Mouse (Mus musculus): ENCODE data around the gene Jdp2.
A peak's percentile ranks its signal among the peaks of the same experiment; 100 is the strongest.

Jdp2 gene

GRCm38 (mm10) chr12:85602153-85602552 is 3.3 kb downstream of the Jdp2 start:
- no peak for DNase-seq (ENCODE audit: low spot score)

- no peak for DNase-seq (ENCODE audit: low spot score)
Measured at GRCm38 (mm10) chr12:85602811-85603210, 4.0 kb downstream of the Jdp2 start.

- DNase-seq (ENCODE audit: low spot score): no peak
Measured at GRCm38 (mm10) chr12:85603767-85604166, 4.9 kb downstream of the Jdp2 start.

- DNase-seq (ENCODE audit: low spot score): no peak
Measured at GRCm38 (mm10) chr12:85604301-85604998, 5.6 kb downstream of the Jdp2 start.

- DNase-seq (ENCODE audit: low spot score): no peak
Measured at GRCm38 (mm10) chr12:85607519-85608449, 9.0 kb downstream of the Jdp2 start.

GRCm38 (mm10) chr12:85610167-85610566 is 11.3 kb downstream of the Jdp2 start:
- DNase-seq (ENCODE audit: low spot score): peak; percentile 62

DNA sequence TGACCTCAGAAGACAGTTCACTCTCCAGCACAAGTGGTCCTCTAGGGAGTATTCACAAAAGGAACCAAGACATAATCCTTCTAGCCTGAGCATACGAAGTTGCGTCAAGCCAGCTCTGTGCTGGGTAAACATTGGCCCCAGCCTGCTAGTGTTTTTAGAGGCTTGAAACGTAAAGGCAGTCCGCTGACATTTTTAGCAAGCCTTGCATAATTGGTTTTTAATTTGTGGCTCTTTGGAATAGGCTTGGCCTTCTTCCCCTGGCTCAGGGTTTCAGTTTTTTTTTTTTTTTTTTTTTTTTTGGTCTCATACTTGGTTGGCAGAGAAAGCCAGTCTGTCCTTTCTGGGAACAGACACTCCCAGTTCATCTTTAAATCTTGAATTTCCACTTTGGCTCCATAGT is 15.3 kb downstream of the Jdp2 start:
- DNase-seq (ENCODE audit: low spot score): no peak

GRCm38 (mm10) chr12:85615486-85615885 is 16.7 kb downstream of the Jdp2 start:
- no peak for DNase-seq (ENCODE audit: low spot score)

DNA sequence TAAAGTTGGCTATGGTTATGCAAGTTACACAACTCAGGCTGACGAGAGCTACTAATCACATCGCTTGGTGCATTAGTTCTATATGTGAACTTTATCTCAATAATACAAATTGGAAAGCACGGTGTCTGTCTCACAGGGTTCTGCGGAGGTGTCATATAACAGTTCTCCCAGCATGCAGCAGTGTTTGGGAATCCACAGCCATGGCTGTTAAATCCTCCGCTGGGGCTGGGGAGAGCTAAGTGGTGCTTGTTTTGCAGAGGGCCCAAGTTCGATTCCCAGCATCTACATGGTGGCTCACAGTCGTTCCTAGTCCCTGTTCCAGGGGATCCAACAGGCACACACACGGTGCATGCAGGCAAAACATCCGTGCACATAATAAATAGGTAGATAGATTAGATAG is 19.1 kb downstream of the Jdp2 start:
- DNase-seq (ENCODE audit: low spot score): no peak

DNA sequence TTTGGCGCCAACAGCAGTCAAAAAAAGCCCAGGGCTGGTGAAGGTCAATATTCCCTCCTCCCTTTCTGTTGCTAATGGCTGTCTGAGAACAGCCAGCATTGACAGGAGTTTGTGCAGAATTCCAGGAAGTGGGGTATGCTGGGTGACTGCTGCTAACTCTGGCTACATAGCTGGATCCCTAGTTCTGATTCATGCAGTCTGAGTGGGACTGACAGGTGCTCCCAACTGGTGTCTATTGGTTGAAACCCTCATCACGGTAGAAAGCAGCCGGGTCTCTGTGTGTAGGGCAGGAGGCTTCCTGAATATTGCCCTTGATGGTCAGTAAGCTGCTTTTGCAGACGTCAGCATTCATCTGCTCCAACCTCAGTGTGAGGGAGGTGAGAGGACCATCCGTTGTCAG is 19.6 kb downstream of the Jdp2 start:
- DNase-seq (ENCODE audit: low spot score): no peak

- DNase-seq (ENCODE audit: low spot score): no peak
Measured at GRCm38 (mm10) chr12:85619283-85619897, 20.6 kb downstream of the Jdp2 start.

DNA sequence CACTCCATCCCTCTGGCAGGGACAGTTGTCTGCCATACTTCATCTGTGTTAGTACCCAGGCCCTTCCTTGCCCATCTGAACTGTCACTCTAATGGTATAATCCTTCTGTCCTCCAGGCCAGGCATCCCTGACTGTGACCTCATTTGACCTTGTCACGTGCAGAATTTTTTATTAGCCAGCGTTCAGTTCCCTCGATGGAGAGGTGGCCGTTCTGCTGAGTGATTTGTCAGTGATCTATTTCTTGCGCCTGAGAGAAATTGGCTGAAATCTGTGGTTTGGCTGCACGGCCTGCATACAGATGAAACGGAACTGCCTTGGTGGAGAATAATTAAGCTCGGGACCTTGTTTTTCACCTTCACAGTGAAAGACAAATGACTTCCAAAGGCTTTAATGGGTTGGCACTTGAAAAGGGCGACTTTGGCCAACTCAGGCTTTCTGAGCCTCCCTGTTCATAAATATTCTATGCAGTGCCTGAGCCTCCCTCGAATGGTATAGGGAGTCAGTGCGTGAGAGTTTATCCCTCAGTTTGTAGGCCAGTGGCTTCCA is 21.1 kb downstream of the Jdp2 start:
- no peak for DNase-seq (ENCODE audit: low spot score)

GRCm38 (mm10) chr12:85621027-85621426 is 22.2 kb downstream of the Jdp2 start:
- peak; percentile 39 for DNase-seq (ENCODE audit: low spot score)

GRCm38 (mm10) chr12:85621673-85622072 is 22.8 kb downstream of the Jdp2 start:
- DNase-seq (ENCODE audit: low spot score): no peak

- no peak for DNase-seq (ENCODE audit: low spot score)
Measured at GRCm38 (mm10) chr12:85623711-85624110, 24.9 kb downstream of the Jdp2 start.

DNA sequence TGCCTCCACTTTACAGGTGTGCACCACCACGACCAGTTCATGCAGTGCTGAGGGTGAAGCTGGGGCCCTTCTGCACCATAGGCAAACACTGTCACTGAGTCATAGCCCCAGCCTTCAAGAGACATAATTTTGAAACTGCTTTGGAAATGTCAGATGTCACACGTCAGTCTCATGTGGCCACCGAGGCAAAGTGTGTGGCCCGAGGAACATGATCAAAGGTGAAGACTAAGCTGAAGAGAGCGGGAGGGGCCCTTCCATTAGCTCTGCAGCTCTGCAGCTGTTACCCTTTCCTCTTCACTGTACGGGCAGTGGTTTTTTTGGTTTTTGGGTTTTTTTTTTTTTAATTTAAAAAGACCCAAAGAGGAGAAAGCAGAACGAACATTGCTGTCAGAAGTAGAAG is 25.8 kb downstream of the Jdp2 start:
- no peak for DNase-seq (ENCODE audit: low spot score)

DNA sequence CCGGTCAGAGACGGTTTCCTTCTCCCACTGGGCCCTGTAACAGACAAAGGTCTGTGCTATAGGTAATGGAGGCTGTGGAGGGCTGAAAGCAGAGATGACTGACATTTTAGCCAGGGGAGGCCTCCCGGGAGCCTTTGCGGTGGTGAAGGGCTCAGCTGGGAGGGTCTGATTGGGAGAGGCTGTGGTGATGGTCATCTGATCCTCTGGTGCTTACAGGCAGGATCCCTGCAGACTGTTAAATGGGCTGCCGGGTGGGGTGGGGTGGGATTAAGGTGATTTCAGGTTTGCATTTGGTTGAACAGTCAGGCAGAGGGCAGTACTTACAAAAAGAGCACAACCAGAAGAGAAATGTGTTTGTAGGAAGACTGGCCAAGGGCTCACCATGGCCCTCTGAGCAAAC is 27.0 kb downstream of the Jdp2 start:
- no peak for DNase-seq (ENCODE audit: low spot score)

DNA sequence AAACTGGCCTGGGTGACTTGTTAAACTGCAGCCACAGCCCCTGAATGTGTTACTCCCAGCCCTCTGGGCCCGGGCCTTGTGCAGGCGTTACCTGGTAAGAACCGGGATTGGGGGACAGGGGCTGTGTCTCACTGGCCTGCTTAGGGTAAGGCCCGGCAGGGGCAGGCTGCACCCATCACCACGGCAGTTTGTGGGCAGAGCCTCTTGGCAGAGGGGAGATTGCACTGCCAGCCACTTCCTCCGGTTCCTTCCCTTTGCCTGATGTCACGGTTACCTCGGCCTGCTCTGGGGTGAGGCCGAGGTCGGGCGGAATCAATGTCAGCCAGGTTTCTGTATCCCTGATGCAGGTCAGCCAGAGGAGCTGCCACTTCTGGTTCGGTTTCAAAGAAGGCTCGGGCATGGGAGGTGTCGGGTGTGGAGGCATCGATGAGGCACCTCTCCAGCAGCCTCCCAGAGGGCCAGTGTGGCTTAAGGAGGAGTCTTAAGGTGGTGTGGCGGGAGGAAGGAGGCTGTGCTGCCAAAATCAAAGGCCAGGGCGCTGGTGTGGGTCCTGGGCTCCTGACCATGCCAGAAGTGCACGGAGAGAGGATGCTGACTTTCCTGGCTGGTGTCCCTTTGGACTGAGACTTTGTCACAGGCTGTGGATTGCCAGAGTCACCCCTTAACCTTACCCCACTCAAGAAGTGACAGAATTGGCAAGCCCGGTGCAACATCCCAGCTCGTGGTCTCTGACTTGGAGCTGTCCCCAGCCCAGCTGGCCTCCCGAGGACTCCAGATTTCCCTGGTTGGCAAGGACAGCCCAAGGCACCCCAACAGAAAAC is 31.0 kb downstream of the Jdp2 start:
- DNase-seq (ENCODE audit: low spot score): no peak

GRCm38 (mm10) chr12:85631196-85631595 is 32.4 kb downstream of the Jdp2 start:
- DNase-seq (ENCODE audit: low spot score): no peak

DNA sequence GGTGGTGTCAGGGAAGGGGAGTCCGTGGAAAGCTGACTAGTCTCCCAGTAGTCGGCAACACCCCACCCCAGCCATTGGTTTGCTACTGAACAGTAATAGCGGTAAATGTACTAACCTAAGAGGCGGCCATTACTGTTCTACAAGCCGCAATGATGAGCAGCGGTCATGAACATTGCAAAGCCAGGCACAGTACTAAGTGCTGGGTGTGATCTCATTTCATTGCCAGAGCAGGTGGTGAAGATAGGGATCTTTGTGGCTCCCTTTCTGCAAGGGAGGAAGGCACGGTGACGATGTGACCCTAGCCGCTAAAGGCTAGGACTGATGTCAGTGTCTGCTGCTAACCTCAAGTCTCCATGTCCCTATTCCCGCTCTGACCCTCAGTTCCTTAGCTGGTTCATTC is 33.5 kb downstream of the Jdp2 start:
- no peak for DNase-seq (ENCODE audit: low spot score)

DNA sequence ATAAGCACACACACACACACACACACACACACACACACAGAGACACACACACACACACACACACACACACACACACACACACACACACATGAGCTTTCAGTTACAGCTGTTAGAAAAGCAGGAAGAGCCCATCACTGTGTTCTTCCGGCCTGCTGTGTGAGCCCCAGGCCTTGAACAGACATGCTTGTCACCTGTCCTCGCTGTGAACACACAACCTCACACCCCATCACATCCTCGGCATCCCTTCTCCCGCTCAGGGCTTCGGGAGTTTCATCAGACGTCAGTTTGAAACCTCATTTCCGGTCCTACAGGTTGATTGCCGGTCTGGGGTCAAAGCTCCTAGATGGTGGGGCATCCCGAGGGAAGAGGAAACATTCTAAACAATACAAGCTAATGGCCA is 39.1 kb downstream of the Jdp2 start:
- no peak for DNase-seq (ENCODE audit: low spot score)

All from layer of hippocampus, adult 11-12 months (tissue).